Mouse (Mus musculus) embryonic facial prominence, embryonic 14.5 days (tissue): Measurements from ENCODE around the gene Sbsn. TPM values are rescaled to one million over a fixed set of nuclear protein-coding genes. Genes with fewer than 3 reads are reported as not detected.

Experiments used
- ATAC-seq: fragments of 200-750 bp; cut with Nextera tagmentation; 2 replicates; pipeline ENCODE4 v1.8.0; 2017; ENCODE audit warnings: low read depth, moderate number of reproducible peaks, moderate TSS enrichment
- DNase-seq: peaks from one replicate; pipeline ENCODE4 v3.0.0-alpha.2; 2015; ENCODE audit warnings: low spot score
- H3K27ac ChIP-seq: fragments of 300-500 bp; sonication (generic); replicated peaks from 2 replicates; pipeline ENCODE4 v1.5.1; 2014; ENCODE audit warnings: low read depth, mild to moderate bottlenecking, low read length, moderate library complexity
- H3K27me3 ChIP-seq: fragments of 300-500 bp; sonication (generic); replicated peaks from 2 replicates; pipeline ENCODE4 v1.6.1; 2014; ENCODE audit warnings: low read length; ENCODE audit not compliant: control insufficient read depth, insufficient read depth
- H3K36me3 ChIP-seq: fragments of 300-500 bp; sonication (generic); 2 replicates; pipeline ENCODE4 v1.6.1; 2014; ENCODE audit warnings: low read length, mixed read lengths; ENCODE audit not compliant: control insufficient read depth, insufficient read depth
- H3K4me1 ChIP-seq: fragments of 300-500 bp; sonication (generic); 2 replicates; pipeline ENCODE4 v1.6.1; 2014; ENCODE audit warnings: antibody characterized with exemption, low read length; ENCODE audit not compliant: control insufficient read depth, insufficient read depth
- H3K4me2 ChIP-seq: fragments of 300-500 bp; sonication (generic); 2 replicates; pipeline ENCODE4 v1.6.1; 2014; ENCODE audit warnings: low read depth, mild to moderate bottlenecking, low read length, moderate library complexity, mixed read lengths
- H3K4me3 ChIP-seq: fragments of 300-500 bp; sonication (generic); 2 replicates; pipeline ENCODE4 v1.5.1; 2014; ENCODE audit warnings: low read depth, mild to moderate bottlenecking, low read length
- H3K9ac ChIP-seq: fragments of 300-500 bp; sonication (generic); 2 replicates; pipeline ENCODE4 v1.6.1; 2014; ENCODE audit warnings: low read depth, mild to moderate bottlenecking, low read length, moderate library complexity, mixed read lengths
- H3K9me3 ChIP-seq: fragments of 300-500 bp; sonication (generic); 2 replicates; pipeline ENCODE4 v1.6.1; 2016; ENCODE audit warnings: low read length; ENCODE audit not compliant: control insufficient read depth
- WGBS: fragments of 180-500 bp; shearing (Covaris S2); extraction: QIAGEN DNeasy Blood & Tissue Kit; methylation state at CpG from one replicate; pipeline ENCODE4 v1.1.7; 2014; 5-methylcytosine and 5-hydroxymethylcytosine counted together
- polyA plus RNA-seq: library from polyadenylated mRNA; unstranded; fragments of >200 nt; fragmentation: Nextera tagmentation; extraction: Ambion mirVana; gene quantifications from 2 replicates; pipeline ENCODE4 v1.2.1, GENCODE M21; 2014

Gene Sbsn
- polyA plus RNA-seq, 1 experiment from 2014 or later, result 33.7 TPM

DNA sequence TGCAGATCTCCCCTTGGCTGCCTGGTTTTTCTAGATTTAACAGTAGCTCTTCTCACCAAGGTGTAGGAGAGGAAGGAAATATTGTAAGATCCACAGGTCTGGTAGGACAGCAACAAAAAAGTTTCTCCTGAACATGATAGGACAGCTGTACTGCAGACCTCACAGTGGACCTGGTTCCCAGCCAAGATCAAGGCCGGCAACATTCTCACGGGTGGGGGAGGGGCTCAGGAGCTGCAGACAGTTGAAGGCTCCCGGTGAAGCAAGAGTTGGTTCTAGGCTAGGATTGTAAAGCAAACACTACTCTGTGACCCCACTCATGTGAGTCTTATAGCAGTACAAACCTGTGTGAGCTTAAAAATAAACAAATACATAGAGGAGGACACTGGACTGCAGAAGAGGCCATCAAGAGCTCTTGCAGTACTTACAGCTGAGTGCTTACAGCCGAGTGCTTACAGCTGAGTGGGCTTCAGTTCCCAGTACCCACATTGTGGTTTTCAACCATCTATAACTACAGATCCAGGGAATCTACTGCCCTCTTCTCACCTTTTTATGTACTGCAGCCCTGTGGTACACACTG lies 7.2 kb upstream of the Sbsn start:
- 0 out of 2 replicates have a peak, but pooled peaks cover 5% of the 10 kb centered on the region for H3K36me3 ChIP-seq
- H3K4me2 ChIP-seq, result no peak overlapping the region
- no peaks in the 10 kb centered on the region for H3K27me3 ChIP-seq
- 52% methylated on average over 4 of the region's 4 CpGs for WGBS
- no peak overlapping the region for H3K4me3 ChIP-seq
- ATAC-seq (no peak; the same call in none of the 2 replicates), DNase-seq (no peak)
- no peaks in the 10 kb centered on the region for H3K9me3 ChIP-seq
- no peak overlapping the region for H3K27ac ChIP-seq
- H3K9ac ChIP-seq, result no peak overlapping the region
- no peaks in the 10 kb centered on the region for H3K4me1 ChIP-seq

DNA sequence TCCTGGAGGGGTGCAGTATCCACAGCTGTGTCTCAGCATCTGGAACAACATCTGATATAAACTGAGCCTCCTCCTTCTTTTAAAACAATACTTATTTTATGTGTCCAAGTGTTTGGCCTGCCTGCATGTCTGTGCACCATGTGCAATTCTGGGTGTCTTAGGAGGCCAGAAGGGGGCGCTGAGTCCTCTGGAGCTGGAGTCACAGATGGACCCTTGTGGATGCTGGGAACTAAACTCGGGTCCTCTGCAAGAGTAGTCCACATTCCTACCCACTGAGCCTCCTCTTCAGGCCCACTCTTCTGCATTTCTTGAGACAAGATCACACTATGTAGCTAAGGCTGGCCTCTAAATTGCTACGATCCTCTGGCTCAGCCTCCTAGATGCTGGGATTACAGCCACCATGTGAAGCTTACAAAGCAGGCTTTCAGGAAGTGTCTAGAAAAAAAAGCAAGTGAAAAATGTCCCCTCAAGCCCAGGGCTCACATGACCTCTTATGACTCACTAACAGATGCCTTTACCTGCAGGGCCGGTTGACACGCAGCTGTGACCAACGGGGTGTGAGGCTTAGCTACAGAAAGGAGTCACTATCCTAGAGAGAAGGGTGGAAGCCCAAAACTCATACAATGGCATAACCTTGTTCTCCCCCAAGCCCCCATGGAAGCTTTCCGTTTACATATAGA lies 3.6 kb upstream of the Sbsn start:
- Histone ChIP-seq H3K27me3 (no peaks in the 10 kb centered on the region), H3K36me3 (0 out of 2 replicates have a peak, but pooled peaks cover 5% of the 10 kb centered on the region), H3K4me3 (no peak overlapping the region), H3K9me3 (no peaks in the 10 kb centered on the region), H3K4me1 (no peaks in the 10 kb centered on the region), H3K27ac (no peak overlapping the region), H3K9ac (no peak overlapping the region), H3K4me2 (no peak overlapping the region)
- ATAC-seq, result no peak
- no peak for DNase-seq
- 82% methylated on average over 7 of the region's 7 CpGs for WGBS

DNA sequence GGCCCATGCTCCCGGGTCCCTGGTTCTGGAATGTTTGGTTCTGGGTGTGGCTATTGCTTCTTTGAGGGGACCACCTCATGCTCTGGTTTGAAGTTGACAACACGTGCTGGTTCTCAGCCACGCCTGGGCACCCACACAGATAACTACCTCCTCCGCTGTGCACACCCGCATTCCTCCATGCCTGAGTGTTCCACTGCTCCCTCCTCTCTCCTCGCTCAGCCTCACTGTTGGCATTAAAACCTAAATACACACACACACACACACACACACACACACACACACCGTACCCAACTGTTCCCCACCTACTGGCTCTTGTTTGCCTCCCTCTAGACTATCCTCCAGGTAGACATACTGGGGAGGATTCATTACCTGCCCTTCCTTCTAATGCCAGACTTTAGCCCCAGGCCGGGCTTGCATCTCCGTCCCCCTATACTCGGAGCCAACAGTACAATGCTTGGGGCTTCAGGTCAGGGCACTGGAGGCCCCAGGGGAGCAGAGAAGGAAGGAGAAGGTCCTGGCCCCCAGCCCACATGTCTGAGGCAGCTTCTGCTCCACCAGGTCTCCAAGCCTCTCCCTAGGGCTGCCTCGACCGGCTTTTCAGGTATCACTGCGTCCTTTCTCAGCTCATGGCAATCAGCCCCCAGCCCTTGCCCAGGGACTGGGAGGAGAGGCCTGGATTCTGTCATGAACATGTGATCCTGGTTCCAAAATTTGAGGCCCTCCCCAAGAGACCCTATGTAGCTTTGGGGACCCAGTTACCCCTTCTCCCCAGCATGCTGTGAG lies 1.3 kb upstream of the Sbsn start:
- peak; percentile 47; the same call in 1 of the 2 replicates for ATAC-seq
- Histone ChIP-seq H3K36me3 (peaks cover 15% of the 10 kb centered on the region), H3K27me3 (no peaks in the 10 kb centered on the region), H3K9me3 (peaks cover 8% of the 10 kb centered on the region), H3K27ac (no peak overlapping the region), H3K9ac (no peak overlapping the region), H3K4me3 (no peak overlapping the region), H3K4me1 (no peaks in the 10 kb centered on the region), H3K4me2 (no peak overlapping the region)
- DNase-seq, result peak; percentile 30
- 81% methylated on average over 12 of the region's 13 CpGs for WGBS

GRCm38 (mm10) chr7:30757001-30757400 lies 5.7 kb downstream of the Sbsn start:
- WGBS, result 80% methylated on average over 2 of the region's 3 CpGs
- no peak for DNase-seq
- Histone ChIP-seq H3K9me3 (peaks cover 13% of the 10 kb centered on the region), H3K27ac (no peak overlapping the region), H3K4me1 (no peaks in the 10 kb centered on the region), H3K9ac (no peak overlapping the region), H3K4me2 (no peak overlapping the region), H3K4me3 (no peak overlapping the region), H3K36me3 (peaks cover 19% of the 10 kb centered on the region), H3K27me3 (no peaks in the 10 kb centered on the region)
- no peak for ATAC-seq

DNA sequence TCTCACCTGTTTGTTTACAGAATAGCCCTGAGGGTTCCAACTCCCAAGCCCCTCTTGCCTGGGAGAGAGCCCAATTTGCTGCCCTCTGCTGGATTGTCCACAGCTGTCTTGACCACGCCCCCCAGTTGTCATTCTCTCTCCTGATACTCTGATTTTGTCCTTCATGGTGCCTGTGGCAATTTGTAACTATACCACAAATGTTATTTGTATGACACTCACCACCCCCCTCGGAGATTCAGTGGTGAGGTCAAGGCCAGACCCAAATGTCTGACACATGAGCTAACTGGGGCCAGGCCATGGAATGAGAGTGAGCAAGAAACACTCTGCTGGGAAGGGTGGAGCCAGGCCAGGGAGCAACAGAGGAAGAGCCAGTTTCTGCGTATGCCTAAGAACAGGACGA lies 7.6 kb downstream of the Sbsn start:
- WGBS, result 24% methylated on average over 4 of the region's 4 CpGs
- H3K4me2 ChIP-seq, result no peak overlapping the region

GRCm38 (mm10) chr7:30761769-30762352 lies 10.6 kb downstream of the Sbsn start:
- Histone ChIP-seq H3K4me2 (no peak overlapping the region), H3K4me3 (no peak overlapping the region), H3K36me3 (no peaks in the 10 kb centered on the region), H3K4me1 (no peaks in the 10 kb centered on the region), H3K27me3 (0 out of 2 replicates have a peak, but pooled peaks cover 3% of the 10 kb centered on the region), H3K9me3 (no peaks in the 10 kb centered on the region), H3K9ac (no peak overlapping the region), H3K27ac (no peak overlapping the region)
- ATAC-seq (no peak), DNase-seq (no peak)
- 66% methylated on average over 4 of the region's 4 CpGs for WGBS

More for the DNA sequence above, 7.6 kb downstream of the Sbsn start:
- no peak overlapping the region for H3K9ac ChIP-seq
- DNase-seq (peak; percentile 32), ATAC-seq (no peak)
- H3K36me3 ChIP-seq, result peaks cover 19% of the 10 kb centered on the region
- no peak overlapping the region for H3K27ac ChIP-seq
- no peaks in the 10 kb centered on the region for H3K27me3 ChIP-seq
- H3K4me1 ChIP-seq, result no peaks in the 10 kb centered on the region
- peaks cover 13% of the 10 kb centered on the region for H3K9me3 ChIP-seq
- H3K4me3 ChIP-seq, result no peak overlapping the region

GRCm38 (mm10) chr7:30763456-30763855 lies 12.2 kb downstream of the Sbsn start, which contains the start of gene Dmkn:
Gene Dmkn, plus strand, starts transcription at chr7:30763756.
- H3K4me1 ChIP-seq, result no peaks in the 10 kb centered on the region
- DNase-seq (no peak), ATAC-seq (no peak)
- no peaks in the 10 kb centered on the region for H3K9me3 ChIP-seq
- WGBS, result 41% methylated on average over 5 of the region's 5 CpGs
- no peak within 1 kb of the TSS for H3K9ac ChIP-seq
- no peak within 1 kb of the TSS for H3K27ac ChIP-seq
- H3K36me3 ChIP-seq, result no peaks in the 10 kb centered on the region
- H3K4me3 ChIP-seq, result no peak within 1 kb of the TSS
- 0 out of 2 replicates have a peak, but pooled peaks cover 3% of the 10 kb centered on the region for H3K27me3 ChIP-seq
- H3K4me2 ChIP-seq, result no peak within 1 kb of the TSS

GRCm38 (mm10) chr7:30765173-30765572 lies 13.9 kb downstream of the Sbsn start:
- DNase-seq, result no peak

More at GRCm38 (mm10) chr7:30765173-30765572, 13.9 kb downstream of the Sbsn start:
- Histone ChIP-seq H3K9me3 (no peaks in the 10 kb centered on the region), H3K9ac (no peak overlapping the region), H3K27me3 (0 out of 2 replicates have a peak, but pooled peaks cover 3% of the 10 kb centered on the region), H3K27ac (no peak overlapping the region), H3K36me3 (no peaks in the 10 kb centered on the region), H3K4me2 (no peak overlapping the region), H3K4me1 (no peaks in the 10 kb centered on the region), H3K4me3 (no peak overlapping the region)
- WGBS, result 49% methylated on average over 7 of the region's 11 CpGs
- no peak for ATAC-seq
